Mouse (Mus musculus) cerebellum, adult 2 months (tissue): ENCODE results near the gene Trim34a. TPM values are rescaled to one million over a fixed set of nuclear protein-coding genes. Genes with fewer than 3 reads are reported as not detected.

ENCODE experiments used
- DNase-seq, 2 experiments: peaks; one replicate each; pipeline ENCODE4 v3.0.0; 2021
- H3K27ac ChIP-seq: fragments of 200-500 bp; 2 replicates; pipeline ENCODE4 v1.5.1; 2012; ENCODE audit warnings: low read length, control low read depth, inconsistent platforms; ENCODE audit not compliant: insufficient read depth
- H3K27me3 ChIP-seq: fragments of 200-500 bp; 2 replicates; pipeline ENCODE4 v1.6.1; 2012; ENCODE audit warnings: inconsistent platforms, mild to moderate bottlenecking, low read length, moderate library complexity; ENCODE audit not compliant: control insufficient read depth, insufficient read depth
- H3K4me1 ChIP-seq: fragments of 200-500 bp; 2 replicates; pipeline ENCODE4 v1.6.1; 2011; ENCODE audit warnings: low read length; ENCODE audit not compliant: control insufficient read depth, insufficient read depth
- H3K4me3 ChIP-seq: fragments of 200-500 bp; replicated peaks from 2 replicates; pipeline ENCODE3; 2011; ENCODE audit warnings: mild to moderate bottlenecking, low read depth, low read length, control low read depth; ENCODE audit not compliant: insufficient read depth
- CTCF ChIP-seq: fragments of 200-500 bp; IDR thresholded peaks from 2 replicates; pipeline ENCODE4 v1.5.1; 2011; ENCODE audit warnings: low read depth, mild to moderate bottlenecking, control low read depth, low read length, moderate library complexity, borderline replicate concordance; ENCODE audit not compliant: insufficient read depth
- POLR2A ChIP-seq: fragments of 200-500 bp; IDR thresholded peaks from 2 replicates; pipeline ENCODE4 v1.6.1; 2011; ENCODE audit warnings: low read length, control low read depth, borderline replicate concordance; ENCODE audit not compliant: insufficient read depth
- WGBS: fragments of 180-500 bp; shearing (Covaris S2); methylation state at CpG from one replicate; pipeline ENCODE4 v1.1.7; 2018; 5-methylcytosine and 5-hydroxymethylcytosine counted together
- polyA plus RNA-seq: library from polyadenylated mRNA; depleted of rRNA; stranded (reverse); fragments of >200 nt; gene quantifications from 2 replicates; pipeline ENCODE4 v1.2.3, GENCODE M21; 2012; rRNA removed

The Trim34a gene
- 2.7 and 3.2 TPM in 2 replicates for polyA plus RNA-seq

DNA sequence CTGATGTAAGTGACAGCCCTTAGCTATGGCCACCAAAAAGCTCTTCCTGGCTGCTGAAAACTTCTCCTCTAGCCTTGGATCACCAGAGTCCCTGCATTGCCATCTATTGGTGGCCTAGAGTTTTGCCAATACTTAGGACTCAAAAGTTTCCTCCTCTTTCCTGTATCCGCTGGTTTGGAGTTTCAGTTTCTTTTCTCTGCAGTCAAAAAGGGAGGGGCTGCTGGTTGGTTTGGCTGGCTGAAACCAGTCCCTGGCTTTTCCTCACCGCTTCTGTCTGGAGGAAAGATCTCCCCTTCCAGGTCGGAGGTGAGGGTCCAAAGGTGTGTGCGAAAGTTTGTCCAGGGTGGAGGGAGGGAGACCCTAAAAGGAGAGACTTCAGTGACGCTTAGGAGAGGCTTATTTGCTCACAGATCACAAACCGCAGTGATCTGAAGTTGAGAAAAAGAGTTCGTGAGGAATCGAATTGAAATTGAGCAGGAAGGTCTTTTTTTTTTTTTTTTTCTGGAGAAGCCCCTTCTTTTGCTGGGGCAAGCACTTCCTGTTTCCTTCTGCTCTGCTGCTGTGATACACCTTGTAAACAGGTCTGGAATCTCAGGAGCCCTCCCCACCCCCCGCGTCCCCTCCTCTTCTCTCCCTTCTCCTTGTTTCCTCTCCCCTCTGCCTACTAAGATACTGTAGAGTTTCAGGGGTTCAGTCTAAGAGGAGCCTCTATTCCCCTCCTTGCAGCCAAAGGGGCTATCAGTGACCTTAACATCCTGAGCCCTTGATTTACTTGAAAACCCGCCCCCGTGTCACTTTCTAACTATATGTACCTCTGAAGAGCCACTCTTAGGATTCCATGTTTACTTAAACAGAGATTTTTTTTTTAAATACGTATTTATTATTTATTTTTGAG, at the start of gene Trim34a:
TSS of gene Trim34a (plus strand) at position 171 of the 895 bp plus-strand sequence.
- Histone ChIP-seq H3K4me3 (peak within 1 kb of the TSS; percentile 51), H3K27me3 (no peaks in the 10 kb centered on the region), H3K4me1 (no peaks in the 10 kb centered on the region), H3K27ac (no peak within 1 kb of the TSS)
- TF ChIP-seq CTCF (no peak), POLR2A (no peak)
- 10% methylated on average over 13 of the region's 13 CpGs for WGBS
- peak in 1 of 2 experiments; percentile 2 for DNase-seq

DNA sequence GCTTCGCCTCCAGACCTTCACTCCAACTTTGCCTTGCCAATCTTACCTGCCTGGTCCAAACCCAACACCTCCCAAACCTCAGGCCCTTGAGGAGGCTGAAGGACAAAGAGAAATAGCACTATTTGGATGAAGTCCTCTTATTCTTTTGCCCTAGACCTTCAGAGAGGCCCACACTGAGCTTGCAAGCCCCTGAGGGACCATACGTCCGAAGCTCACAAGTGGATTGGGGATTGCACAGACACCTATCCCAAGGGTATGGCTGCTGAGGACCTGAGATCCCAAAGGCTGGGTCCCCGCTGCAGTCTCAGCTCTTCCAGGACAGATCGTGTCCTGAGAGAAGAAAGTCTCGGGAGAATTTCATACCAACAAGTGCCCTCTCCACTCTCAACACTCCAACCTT, 48.4 kb upstream of the Trim34a start, which contains the start of gene Olfr649:
TSS of gene Olfr649 (minus strand) at position 101 of the 400 bp plus-strand sequence.
- Histone ChIP-seq H3K27ac (no peak within 1 kb of the TSS), H3K4me1 (no peaks in the 10 kb centered on the region), H3K4me3 (no peak within 1 kb of the TSS), H3K27me3 (no peaks in the 10 kb centered on the region)
- TF ChIP-seq CTCF (no peak), POLR2A (no peak)
- no peak for DNase-seq
- WGBS = 75% methylated on average over 6 of the region's 6 CpGs

DNA sequence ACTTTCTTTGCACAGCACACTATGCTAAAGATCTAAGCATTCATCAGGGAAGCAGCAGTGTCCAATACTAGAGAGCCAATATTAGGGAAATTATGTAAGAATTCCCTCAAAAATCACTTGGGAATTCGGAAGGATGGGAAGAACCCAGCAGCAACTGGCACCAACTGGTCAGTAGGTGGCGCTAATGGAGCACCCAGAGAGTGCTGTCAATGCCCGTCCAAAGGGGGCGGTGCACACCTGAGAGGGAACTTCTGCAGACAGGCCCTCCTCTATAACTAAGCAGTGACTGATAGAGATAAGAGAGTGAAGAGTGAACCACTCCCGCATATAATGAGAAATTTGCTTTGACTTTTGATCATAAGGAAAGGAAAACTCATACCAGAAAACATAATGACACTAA, 44.4 kb upstream of the Trim34a start:
- peak; percentile 52 for TF ChIP-seq CTCF
- no peak for TF ChIP-seq POLR2A
- Histone ChIP-seq H3K4me1 (no peaks in the 10 kb centered on the region), H3K27me3 (no peaks in the 10 kb centered on the region), H3K4me3 (no peak overlapping the region), H3K27ac (no peak overlapping the region)
- 7% methylated on average over 5 of the region's 5 CpGs for WGBS
- DNase-seq = peak in 1 of 2 experiments; percentile 11

- no peak for DNase-seq
- no peak overlapping the region for H3K4me3 ChIP-seq
- 93% methylated on average over 7 of the region's 7 CpGs for WGBS
- H3K4me1 ChIP-seq = no peaks in the 10 kb centered on the region
- no peak overlapping the region for H3K27ac ChIP-seq
- no peaks in the 10 kb centered on the region for H3K27me3 ChIP-seq
- TF ChIP-seq POLR2A (no peak), CTCF (no peak)
Measured at GRCm38 (mm10) chr7:104206197-104206596, 38.1 kb upstream of the Trim34a start.

- H3K4me1 ChIP-seq = no peaks in the 10 kb centered on the region
- H3K27me3 ChIP-seq = no peaks in the 10 kb centered on the region
- TF ChIP-seq POLR2A (no peak), CTCF (no peak)
- no peak overlapping the region for H3K4me3 ChIP-seq
- WGBS = 50% methylated on average over 1 of the region's 1 CpGs
- no peak overlapping the region for H3K27ac ChIP-seq
- DNase-seq = no peak
Measured at GRCm38 (mm10) chr7:104216011-104216535, 28.2 kb upstream of the Trim34a start.

DNA sequence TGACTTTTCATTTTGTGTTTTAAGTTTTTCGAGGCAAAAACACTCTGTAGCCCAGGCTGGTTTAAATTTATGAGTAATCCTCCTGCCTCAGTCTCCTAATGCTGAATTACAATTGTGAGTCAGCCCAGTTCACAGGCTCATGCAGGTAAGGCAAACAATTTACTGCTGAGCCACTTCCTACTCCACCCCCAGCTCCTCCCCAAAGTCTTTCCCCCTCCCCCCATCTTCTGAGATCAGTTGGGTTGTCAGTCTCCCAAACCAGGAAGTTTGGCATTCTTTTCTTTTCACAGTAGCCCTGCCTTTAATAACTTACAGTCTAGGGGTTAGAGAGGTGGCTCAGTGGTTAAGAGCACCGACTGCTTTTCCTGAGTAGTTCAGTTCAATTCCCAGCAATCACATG, 26.4 kb upstream of the Trim34a start:
- WGBS = 72% methylated on average over 2 of the region's 2 CpGs
- no peak overlapping the region for H3K4me3 ChIP-seq
- no peak for TF ChIP-seq CTCF
- TF ChIP-seq POLR2A = no peak
- H3K27ac ChIP-seq = no peak overlapping the region
- no peaks in the 10 kb centered on the region for H3K4me1 ChIP-seq
- DNase-seq = no peak
- H3K27me3 ChIP-seq = no peaks in the 10 kb centered on the region

GRCm38 (mm10) chr7:104218701-104219569, 25.3 kb upstream of the Trim34a start, which contains the start of gene Trim6:
Trim6 (plus strand) TSS chr7:104218793.
- Histone ChIP-seq H3K4me3 (no peak within 1 kb of the TSS), H3K27ac (no peak within 1 kb of the TSS), H3K4me1 (no peaks in the 10 kb centered on the region), H3K27me3 (no peaks in the 10 kb centered on the region)
- peak; percentile 1 to 6 for DNase-seq
- TF ChIP-seq CTCF (no peak), POLR2A (no peak)
- 5% methylated on average over 37 of the region's 37 CpGs for WGBS
